Comparison of ENCODE assay signal across 9 mouse cellular contexts in genomic region chr15:84891658-84892057, GRCm38 (mm10). TPM values are rescaled to one million over a fixed set of nuclear protein-coding genes. Genes with fewer than 3 reads are reported as not detected.
DNase-seq lines count a peak whose midpoint lies in the region; ATAC-seq and TF ChIP-seq lines count a peak whose summit lies in the region.
"Had no signal": no experiment of that assay in that cellular context is flagged by ENCODE, and none has a peak within 500 bp of the region (broad histone marks: within the 10 kb centered on the region; RNA-seq: fewer than 3 reads in every experiment).

No protein-coding gene starts in this region.

- peak; percentile 78 for DNase-seq in intestine, embryonic 14.5 days (ENCODE audit: low spot score)
- DNase-seq in brain, embryonic 14.5 days (ENCODE audit: low read depth): peak; percentile 84
- DNase-seq in fibroblast of lung, adult 2 months (ENCODE audit: low read depth): peak; percentile 13
- DNase-seq in hindbrain, postnatal 0 days (ENCODE audit: low spot score): peak; percentile 89
- peak; percentile 78 for DNase-seq in left cerebral cortex, postnatal 25 days (ENCODE audit: low spot score in 2 of 2)
- peak; percentile 25 to 77 for DNase-seq in spleen, postnatal 4 days (ENCODE audit: low spot score in 2 of 2)

- no peaks in the 10 kb centered on the region for H3K36me3 ChIP-seq in intestine, embryonic 14.5 days (ENCODE audit: control insufficient read depth, insufficient read depth, low read length)
- H3K36me3 ChIP-seq in intestine, embryonic 15.5 days: no peaks in the 10 kb centered on the region
- no peaks in the 10 kb centered on the region for H3K36me3 ChIP-seq in hindbrain, postnatal 0 days (ENCODE audit: insufficient read depth, low read length)
- H3K36me3 ChIP-seq: embryonic facial prominence, embryonic 15.5 days had no signal

- H3K27me3 ChIP-seq in intestine, embryonic 14.5 days (replicated peaks; ENCODE audit: control insufficient read depth, insufficient read depth, low read length): no peaks in the 10 kb centered on the region
- no peaks in the 10 kb centered on the region for H3K27me3 ChIP-seq in intestine, embryonic 15.5 days (replicated peaks)
- H3K27me3 ChIP-seq in hindbrain, postnatal 0 days (ENCODE audit: insufficient read depth, low read length): no peaks in the 10 kb centered on the region
- H3K27me3 ChIP-seq: embryonic facial prominence, embryonic 15.5 days had no signal

- no peaks in the 10 kb centered on the region for H3K9me3 ChIP-seq in intestine, embryonic 14.5 days (ENCODE audit: control insufficient read depth, low read length)
- H3K9me3 ChIP-seq in intestine, embryonic 15.5 days: no peaks in the 10 kb centered on the region
- H3K9me3 ChIP-seq in hindbrain, postnatal 0 days (ENCODE audit: low read length): no peaks in the 10 kb centered on the region
- H3K9me3 ChIP-seq: embryonic facial prominence, embryonic 15.5 days had no signal

- 0 out of 2 replicates have a peak, but pooled peaks have one; percentile 40 for ATAC-seq in intestine, embryonic 14.5 days (replicated peaks; ENCODE audit: low FRiP score, low TSS enrichment, low read depth)
- no peak; the same call in 1 of the 2 replicates for ATAC-seq in intestine, embryonic 15.5 days
- peak; percentile 67 for ATAC-seq in hindbrain, postnatal 0 days
- 0 out of 2 replicates have a peak, but pooled peaks have one; percentile 50 for ATAC-seq in monocyte, adult 5-6 weeks (replicated peaks; ENCODE audit: insufficient number of reproducible peaks, low FRiP score, low TSS enrichment, poor library complexity, severe bottlenecking)

- H3K27ac ChIP-seq in intestine, embryonic 14.5 days (ENCODE audit: low read depth): no peak overlapping the region
- H3K27ac ChIP-seq in intestine, embryonic 15.5 days: no peak overlapping the region
- no peak overlapping the region for H3K27ac ChIP-seq in hindbrain, postnatal 0 days
- H3K27ac ChIP-seq: embryonic facial prominence, embryonic 15.5 days had no signal

- intact Hi-C loops in left cerebral cortex, postnatal 25 days (cut with DNase I): loop anchor here (2.0 to 10.0 kb wide), 3 partner anchors 89 to 217 kb away; no protein-coding TSS in a partner anchor

- TF ChIP-seq CTCF in brain, embryonic 14.5 days (IDR thresholded peaks at IDR 0.05; ENCODE audit: borderline replicate concordance, extremely low read depth, insufficient read depth, insufficient read length): peak; percentile 90
- peak; percentile 91 for TF ChIP-seq CTCF in hindbrain, postnatal 0 days (IDR thresholded peaks at IDR 0.05; ENCODE audit: low read depth)

- H3K4me3 ChIP-seq in intestine, embryonic 14.5 days (ENCODE audit: low read depth, low read length): no peak overlapping the region
- no peak overlapping the region for H3K4me3 ChIP-seq in intestine, embryonic 15.5 days (replicated peaks)
- H3K4me3 ChIP-seq in hindbrain, postnatal 0 days (ENCODE audit: low read length): no peak overlapping the region
- H3K4me3 ChIP-seq: embryonic facial prominence, embryonic 15.5 days had no signal

- no peak overlapping the region for H3K4me2 ChIP-seq in intestine, embryonic 14.5 days (ENCODE audit: low read length)
- H3K4me2 ChIP-seq in intestine, embryonic 15.5 days (replicated peaks): no peak overlapping the region
- no peak overlapping the region for H3K4me2 ChIP-seq in hindbrain, postnatal 0 days (ENCODE audit: low read depth, low read length)
- H3K4me2 ChIP-seq: embryonic facial prominence, embryonic 15.5 days had no signal

- WGBS in intestine, embryonic 14.5 days: 5% methylated on average over 3 of the region's 3 CpGs
- 3% methylated on average over 3 of the region's 3 CpGs for WGBS in intestine, embryonic 15.5 days
- 2% methylated on average over 3 of the region's 3 CpGs for WGBS in hindbrain, postnatal 0 days

- TF ChIP-seq POLR2A in brain, embryonic 14.5 days (IDR thresholded peaks at IDR 0.05; ENCODE audit: borderline replicate concordance, extremely low read depth, insufficient read depth, insufficient read length, poor library complexity, severe bottlenecking): no peak

- no peak overlapping the region for H3K9ac ChIP-seq in intestine, embryonic 14.5 days (ENCODE audit: low read length)
- no peak overlapping the region for H3K9ac ChIP-seq in intestine, embryonic 15.5 days
- H3K9ac ChIP-seq in hindbrain, postnatal 0 days (replicated peaks; ENCODE audit: low read length): no peak overlapping the region
- H3K9ac ChIP-seq: embryonic facial prominence, embryonic 15.5 days had no signal

- H3K4me1 ChIP-seq in intestine, embryonic 14.5 days (replicated peaks; ENCODE audit: control insufficient read depth, insufficient read depth, low read length): no peaks in the 10 kb centered on the region
- H3K4me1 ChIP-seq in intestine, embryonic 15.5 days (replicated peaks): no peaks in the 10 kb centered on the region
- no peaks in the 10 kb centered on the region for H3K4me1 ChIP-seq in hindbrain, postnatal 0 days (ENCODE audit: insufficient read depth, low read length)
- H3K4me1 ChIP-seq: embryonic facial prominence, embryonic 15.5 days had no signal

RNA-seq across cellular contexts. Expression of gene Gm29666, which starts 28.2 kb away (rescaled TPM):
- 0.57 and 0.69 TPM in 2 replicates for polyA plus RNA-seq in intestine, embryonic 14.5 days (2014; fragmentation: Nextera tagmentation; extraction: Ambion mirVana)
- polyA plus RNA-seq in intestine, embryonic 15.5 days (2015; fragmentation: Nextera tagmentation; extraction: Ambion mirVana): 0.58 and 0.71 TPM in 2 replicates
- 1.0 and 1.4 TPM in 2 replicates for polyA plus RNA-seq in brain, embryonic 14.5 days (2012; rRNA removed)
- total RNA-seq in hindbrain, postnatal 0 days (2014; rRNA removed): 0.47 and 0.50 TPM in 2 replicates
- 0.54 and 0.65 TPM in 2 replicates for polyA plus RNA-seq in hindbrain, postnatal 0 days (2015; fragmentation: Nextera tagmentation; extraction: Ambion mirVana)
- 1 to 10 TPM; 1.1 to 1.2 TPM for total RNA-seq in left cerebral cortex, postnatal 25 days (2021)
- total RNA-seq in monocyte, adult 5-6 weeks (2017): 0.10 to 0.68 TPM (median 0.53 TPM) in 3 replicates

RNA-seq across cellular contexts. Expression of gene Nup50, which starts 31.6 kb away (rescaled TPM):
- polyA plus RNA-seq in intestine, embryonic 14.5 days (2014; fragmentation: Nextera tagmentation; extraction: Ambion mirVana): 38.6 and 42.8 TPM in 2 replicates
- 36.8 and 40.4 TPM in 2 replicates for polyA plus RNA-seq in intestine, embryonic 15.5 days (2015; fragmentation: Nextera tagmentation; extraction: Ambion mirVana)
- polyA plus RNA-seq in brain, embryonic 14.5 days (2012; rRNA removed): 16.6 and 24.5 TPM in 2 replicates
- total RNA-seq in hindbrain, postnatal 0 days (2014; rRNA removed): 13.3 and 18.4 TPM in 2 replicates
- 23.6 and 24.7 TPM in 2 replicates for polyA plus RNA-seq in hindbrain, postnatal 0 days (2015; fragmentation: Nextera tagmentation; extraction: Ambion mirVana)
- total RNA-seq in left cerebral cortex, postnatal 25 days (2021): 10 to 100 TPM; 32.5 to 34.5 TPM
- 71.6 to 74.0 TPM (median 73.6 TPM) in 3 replicates for total RNA-seq in monocyte, adult 5-6 weeks (2017)

RNA-seq across cellular contexts. Expression of gene Phf21b, which starts 35.8 kb away (rescaled TPM):
- polyA plus RNA-seq in intestine, embryonic 14.5 days (2014; fragmentation: Nextera tagmentation; extraction: Ambion mirVana): 2.1 and 2.2 TPM in 2 replicates
- 0.76 and 1.6 TPM in 2 replicates for polyA plus RNA-seq in intestine, embryonic 15.5 days (2015; fragmentation: Nextera tagmentation; extraction: Ambion mirVana)
- polyA plus RNA-seq in brain, embryonic 14.5 days (2012; rRNA removed): 105 and 130 TPM in 2 replicates
- 22.8 and 29.7 TPM in 2 replicates for total RNA-seq in hindbrain, postnatal 0 days (2014; rRNA removed)
- polyA plus RNA-seq in hindbrain, postnatal 0 days (2015; fragmentation: Nextera tagmentation; extraction: Ambion mirVana): 2.2 and 2.5 TPM in 2 replicates
- total RNA-seq in left cerebral cortex, postnatal 25 days (2021): 10 to 100 TPM; 14.2 to 16.9 TPM
- 1.4 to 3.7 TPM (median 2.9 TPM) in 3 replicates for total RNA-seq in monocyte, adult 5-6 weeks (2017)

Comparison
In these comparisons a context has a peak if more than half of its experiments do, and no peak if none do; other contexts are left out.
1. DNase-seq: peak in every context shown above with its lines; median percentile 89 in hindbrain, postnatal 0 days; 84 in brain, embryonic 14.5 days; 78 in intestine, embryonic 14.5 days; 78 in left cerebral cortex, postnatal 25 days; 51 in spleen, postnatal 4 days; 13 in fibroblast of lung, adult 2 months.
2. RNA of gene Phf21b, which starts 35.8 kb away (polyA plus RNA-seq): 105 to 130 TPM in brain, embryonic 14.5 days; 2.2 to 2.5 TPM in hindbrain, postnatal 0 days, 2.1 to 2.2 TPM in intestine, embryonic 14.5 days and 0.76 to 1.6 TPM in intestine, embryonic 15.5 days; every median in the first group is over 10 times any median in the second.